Mouse (Mus musculus): ENCODE results near the gene Pard3. TPM values are rescaled to one million over a fixed set of nuclear protein-coding genes. Genes with fewer than 3 reads are reported as not detected.

Gene Pard3
- total RNA-seq, 4 experiments from 2014 or later = 27.5 to 30.3 (median 30.2) TPM

DNA sequence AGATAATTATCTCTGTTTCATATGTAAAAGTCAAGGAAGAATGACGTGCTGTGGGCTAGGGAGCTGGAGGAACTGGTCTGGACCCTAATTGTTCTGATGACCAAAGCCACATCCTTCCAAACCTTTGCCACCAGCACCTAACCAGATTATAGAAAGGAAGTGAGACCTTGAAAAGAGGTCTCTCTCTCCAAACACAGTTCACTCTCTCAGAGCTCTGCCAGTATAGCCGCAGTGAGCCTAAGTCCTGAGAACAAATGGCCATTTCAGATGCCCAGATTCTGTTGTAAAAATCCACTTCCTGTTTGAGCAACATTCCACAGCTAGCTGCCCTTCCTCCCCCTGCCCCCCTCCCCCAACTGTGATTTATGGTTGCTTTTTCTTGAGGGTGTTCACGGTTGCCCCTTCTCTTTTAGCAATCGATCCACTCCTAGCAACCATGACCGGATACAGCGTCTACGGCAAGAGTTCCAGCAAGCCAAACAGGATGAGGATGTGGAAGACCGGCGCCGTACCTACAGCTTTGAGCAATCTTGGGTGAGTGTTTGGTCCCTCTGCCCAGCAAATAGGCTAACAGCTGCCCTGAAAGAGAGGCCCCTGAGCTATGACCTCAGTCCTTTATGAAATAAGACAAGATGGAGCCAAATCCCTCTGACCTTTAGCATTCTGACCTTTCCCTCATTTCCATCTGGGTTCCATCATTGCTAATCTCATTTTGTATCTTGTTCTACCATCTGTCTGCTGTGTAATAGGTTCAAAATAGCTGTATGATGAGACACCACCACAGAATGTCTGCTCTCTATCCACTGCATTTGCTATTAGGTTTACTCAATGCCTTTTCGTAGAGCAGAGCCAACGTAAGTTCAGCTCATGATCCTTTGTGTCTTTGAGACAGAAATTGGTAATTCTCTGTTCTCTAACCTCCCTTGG lies 529.2 kb downstream of the Pard3 start:
- no peak for DNase-seq (ENCODE audit: low spot score in 2 of 2)

DNA sequence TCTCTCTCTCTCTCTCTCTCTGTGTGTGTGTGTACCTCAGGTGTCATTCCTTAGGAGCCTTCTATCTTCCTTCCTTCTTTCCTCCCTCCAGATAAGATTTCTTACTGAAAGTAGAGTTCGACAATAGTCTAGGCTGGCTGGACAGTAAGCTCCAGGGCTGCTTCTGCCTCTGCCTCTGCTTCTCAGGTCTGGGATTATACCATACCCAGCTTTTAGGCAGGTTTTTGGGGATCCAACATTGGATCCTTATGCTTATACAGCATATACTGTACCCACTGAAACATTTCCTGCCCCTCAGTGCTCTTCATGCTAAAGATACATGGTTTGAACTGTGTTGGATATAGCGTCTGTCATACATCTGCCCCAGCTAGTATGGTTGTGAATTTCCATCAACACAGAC lies 536.9 kb downstream of the Pard3 start:
- no peak for DNase-seq (ENCODE audit: low spot score in 2 of 2)

DNA sequence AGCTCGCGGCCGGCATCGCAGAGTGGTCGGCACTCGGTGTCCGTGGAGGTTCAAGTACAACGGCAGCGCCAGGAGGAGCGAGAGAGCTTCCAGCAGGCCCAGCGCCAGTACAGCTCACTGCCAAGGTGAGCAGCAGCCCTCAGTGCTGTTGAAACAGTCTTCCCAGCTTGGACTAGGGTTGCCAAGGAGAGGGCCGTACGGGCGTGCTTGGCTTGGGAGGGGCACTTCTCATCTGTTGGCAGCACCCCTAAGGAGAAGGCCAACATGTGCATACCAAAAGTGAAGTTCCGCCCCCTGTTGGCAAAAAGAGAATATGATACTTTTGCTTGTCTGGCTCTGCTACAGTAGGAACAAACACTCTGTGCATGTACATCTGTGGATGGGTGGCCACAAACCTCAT lies 539.4 kb downstream of the Pard3 start:
- DNase-seq (ENCODE audit: low spot score in 2 of 2) = peak; percentile 43 to 62

DNA sequence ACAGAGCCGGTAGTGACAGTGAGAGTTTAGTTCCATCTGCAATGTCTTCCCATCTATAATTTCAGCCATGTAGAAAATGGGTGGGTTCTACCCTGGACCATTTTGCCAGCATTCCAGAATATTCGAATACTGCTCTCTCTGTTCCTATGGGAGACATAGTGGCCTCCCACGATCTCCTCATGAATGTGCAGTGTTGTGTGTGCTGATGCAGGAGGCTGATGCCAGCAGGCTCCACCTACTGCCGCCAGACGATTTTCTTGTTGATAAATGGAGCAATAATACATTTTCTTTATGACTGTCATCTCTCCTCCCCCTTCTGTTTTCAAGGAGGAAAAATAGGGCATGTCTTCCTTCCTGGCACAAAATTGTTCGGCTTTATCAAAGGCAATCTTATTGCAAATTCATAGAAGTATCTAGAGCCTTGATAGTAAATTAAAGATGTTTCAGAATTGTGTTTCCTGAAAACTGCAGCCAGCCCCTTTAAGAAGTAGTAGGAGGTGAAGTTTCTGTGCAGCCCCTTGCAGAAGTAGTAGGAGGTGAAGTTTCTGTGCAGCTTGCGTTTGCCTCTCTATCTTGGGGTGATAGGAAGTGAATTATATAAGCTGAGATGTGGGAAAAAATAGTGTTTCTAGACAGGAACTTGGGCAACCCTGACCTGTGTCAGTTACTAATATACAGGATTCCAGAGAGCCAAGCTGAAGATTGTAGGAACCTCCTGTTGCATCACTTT lies 545.0 kb downstream of the Pard3 start:
- DNase-seq (ENCODE audit: low spot score in 2 of 2) = no peak

DNA sequence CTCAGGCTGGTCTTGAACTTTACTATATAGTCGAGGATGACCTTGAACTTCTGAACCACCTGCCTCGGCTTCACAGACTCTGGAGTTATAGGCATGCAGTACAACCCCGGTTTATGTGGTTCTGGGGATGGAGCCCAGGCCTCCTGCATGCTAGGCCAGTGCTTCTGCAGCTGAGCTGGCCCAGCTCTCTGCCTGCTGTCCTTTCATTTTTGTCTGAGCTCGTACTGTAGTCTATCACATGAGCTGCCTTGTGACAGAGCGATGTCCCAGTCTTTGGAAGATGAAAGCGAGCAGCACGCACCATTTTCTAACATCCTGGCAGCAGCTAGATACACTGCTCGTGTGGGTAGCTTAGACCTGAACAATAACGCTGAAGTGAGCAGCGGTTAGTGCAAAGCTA lies 545.6 kb downstream of the Pard3 start:
- DNase-seq (ENCODE audit: low spot score in 2 of 2) = no peak

DNA sequence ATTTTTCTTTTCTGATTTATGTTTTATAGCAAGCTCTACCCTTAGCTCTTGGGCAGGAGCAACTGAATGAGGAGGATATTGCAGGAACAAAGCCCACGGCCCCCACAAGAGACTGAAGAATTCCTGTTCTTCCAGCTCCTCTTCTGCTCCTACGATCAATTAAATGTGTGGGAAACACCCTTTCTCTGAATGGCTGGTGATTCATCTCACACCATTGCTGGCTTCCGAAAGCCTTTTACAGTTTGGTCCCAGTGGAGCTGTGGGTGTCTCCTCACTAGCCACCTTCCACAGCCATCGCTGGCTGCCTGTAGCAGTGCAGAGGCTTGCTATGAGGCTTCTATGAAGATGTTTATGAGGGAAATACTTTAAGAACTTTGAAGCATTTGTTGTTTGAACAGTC lies 550.5 kb downstream of the Pard3 start:
- no peak for DNase-seq (ENCODE audit: low spot score in 2 of 2)

DNA sequence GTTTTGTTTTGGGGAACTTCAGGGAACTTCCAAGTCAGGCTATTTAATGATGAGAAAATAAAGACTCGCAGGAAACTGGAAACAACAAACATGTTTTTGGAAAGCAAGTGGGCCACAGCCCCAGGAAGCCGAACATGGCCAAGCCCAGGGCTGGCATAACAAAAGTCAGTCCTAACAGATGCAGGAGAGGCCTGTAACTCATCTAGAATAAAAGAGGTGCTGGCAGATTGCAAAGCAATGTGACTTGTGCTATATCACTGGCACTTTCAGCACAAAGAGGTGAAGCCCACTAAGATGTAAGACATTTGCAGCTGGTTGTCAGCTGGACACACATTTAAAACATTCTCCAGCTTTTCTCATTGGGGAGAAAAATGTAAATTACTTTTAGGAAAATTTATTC lies 553.0 kb downstream of the Pard3 start:
- no peak for DNase-seq (ENCODE audit: low spot score in 2 of 2)

DNA sequence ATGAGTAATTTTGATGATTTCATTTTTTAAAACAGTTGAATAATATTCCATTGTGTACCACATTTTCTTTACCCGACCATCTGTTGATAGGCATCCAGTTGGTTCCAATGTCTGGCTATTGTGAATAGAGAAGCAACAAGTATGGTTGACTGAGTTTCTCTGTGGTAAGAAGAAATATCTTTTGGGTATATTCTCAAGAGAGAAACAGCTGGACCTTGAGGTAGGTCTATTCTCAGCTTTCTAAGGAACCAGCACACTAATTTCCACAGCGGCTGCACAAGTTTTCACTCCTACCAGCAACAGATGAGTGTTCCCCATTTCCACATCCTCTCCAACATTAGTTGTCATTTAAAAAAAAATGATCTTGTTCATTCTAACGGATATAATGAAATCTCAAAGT lies 558.4 kb downstream of the Pard3 start:
- no peak for DNase-seq (ENCODE audit: low spot score in 2 of 2)

DNA sequence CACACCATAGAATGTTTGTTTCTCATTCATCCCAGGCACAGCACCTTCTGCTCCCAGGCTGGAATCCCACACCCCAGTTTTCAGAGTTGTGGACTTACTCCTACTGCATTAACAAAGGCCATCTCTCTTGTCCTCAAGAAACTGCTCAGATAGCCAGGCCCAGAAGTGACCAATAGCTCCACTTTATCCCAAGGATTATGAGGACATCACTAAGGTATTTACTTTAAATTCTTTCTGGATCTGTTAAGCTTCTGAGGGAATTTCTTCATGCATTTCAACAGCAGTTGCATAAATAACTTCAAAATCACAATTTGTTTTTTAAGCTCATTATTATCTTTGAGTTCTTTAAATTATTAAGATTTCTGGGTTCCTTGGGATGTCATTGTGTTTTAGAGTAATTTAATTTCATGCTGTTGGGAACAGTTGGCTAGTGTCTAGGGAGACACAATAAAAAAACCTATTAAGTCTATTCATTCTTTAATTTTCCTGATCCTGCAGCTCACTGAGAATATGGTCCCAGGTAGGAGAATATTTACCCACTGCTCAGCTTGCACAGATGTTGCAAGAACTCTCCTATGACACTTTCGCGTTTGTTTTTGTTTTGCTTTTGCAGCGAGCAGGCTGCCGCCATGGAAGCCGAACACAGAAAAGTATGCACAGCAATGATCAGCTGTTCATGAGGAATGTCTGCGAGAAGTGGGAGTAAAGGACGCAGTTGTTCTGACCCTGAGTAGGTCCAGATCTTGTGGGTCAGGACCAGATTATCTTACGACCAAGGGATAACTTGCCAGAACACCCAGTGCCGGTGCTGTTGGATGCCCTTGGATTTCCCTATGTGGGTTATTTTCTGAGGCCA lies 574.8 kb downstream of the Pard3 start:
- DNase-seq (ENCODE audit: low spot score in 2 of 2) = no peak

DNA sequence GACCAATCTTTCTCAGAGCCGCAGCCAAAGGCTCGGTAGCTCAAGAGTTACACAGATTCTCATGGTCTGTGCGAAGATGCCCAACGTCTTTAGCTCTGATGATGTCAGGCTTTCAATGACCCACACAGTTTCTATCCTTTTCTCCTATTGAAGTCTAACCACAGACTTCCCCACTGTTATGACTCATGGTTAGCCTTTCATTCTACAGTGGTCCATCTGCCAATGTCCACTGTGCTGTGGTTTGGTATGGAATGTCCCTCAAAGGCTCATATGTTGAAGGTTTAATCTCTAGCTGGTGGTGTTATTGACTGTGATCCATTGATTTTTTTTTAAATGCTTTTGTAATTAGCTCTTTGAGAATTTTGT lies 575.4 kb downstream of the Pard3 start:
- DNase-seq (ENCODE audit: low spot score in 2 of 2) = no peak

DNA sequence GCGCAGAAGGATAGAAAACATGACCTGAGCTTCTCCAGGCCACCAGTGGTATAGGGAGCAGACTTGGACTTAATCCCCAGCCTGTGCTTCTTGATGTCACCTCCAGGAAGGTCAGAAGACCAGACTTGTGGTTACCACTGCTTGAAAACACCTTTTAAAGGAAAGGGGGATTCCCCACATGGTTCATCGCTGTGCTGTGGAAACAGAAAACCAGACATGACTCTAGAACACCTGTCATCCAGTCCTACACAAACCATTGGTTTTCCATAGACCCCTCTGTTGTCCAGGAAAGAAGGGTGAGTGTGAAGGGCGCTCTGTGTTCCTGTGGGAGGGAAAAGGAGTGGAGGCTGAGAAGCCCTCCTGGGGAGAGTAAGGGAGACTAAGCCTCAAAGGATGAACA lies 591.9 kb downstream of the Pard3 start:
- DNase-seq (ENCODE audit: low spot score in 2 of 2) = no peak

Other genes starting within 250 kb of the Pard3 start
- gene Tomm20, start 118.0 kb upstream of the Pard3 start, total RNA-seq (2022) = 100 to 1,000 TPM in 1 of 4 experiments, 10 to 100 TPM in 3; 73.7 to 107 (median 80.1) TPM
- gene Rbm34, start 92.8 kb upstream of the Pard3 start, total RNA-seq (2022) = 1 to 10 TPM; 4.4 to 5.8 (median 5.3) TPM

All from gastrocnemius, adult 8-10 months (tissue).